Mouse (Mus musculus): Measurements from ENCODE around the gene Clec4d. TPM values are rescaled to one million over a fixed set of nuclear protein-coding genes. Genes with fewer than 3 reads are reported as not detected.
"Not testable (repeated sequence)": the region's sequence is repeated elsewhere in the genome, so short reads cannot be mapped to it uniquely, and the experiment has no call there.

Clec4d gene
- polyA plus RNA-seq, 1 experiment from 2014 or later: 0.19 TPM

DNA sequence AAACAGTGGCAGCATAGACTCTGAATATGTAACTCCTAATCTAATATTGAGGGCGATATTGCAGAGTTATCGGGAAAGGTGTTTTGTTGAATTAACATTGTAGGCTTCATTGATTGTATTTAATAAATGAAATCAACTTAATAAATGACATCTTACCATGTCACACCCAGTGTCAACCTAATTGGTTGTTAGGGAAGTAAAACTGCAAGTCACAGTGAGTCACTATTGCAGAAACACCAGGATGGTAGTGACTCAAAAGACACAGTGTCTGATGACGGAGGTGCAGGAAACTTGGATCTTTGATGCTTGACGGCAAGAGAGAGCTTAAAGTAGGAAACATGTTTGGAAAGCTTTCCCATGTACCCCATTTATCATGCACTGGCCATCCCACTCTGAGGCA, 3.9 kb downstream of the Clec4d start:
- WGBS: 88% methylated on average over 4 of the region's 4 CpGs
- no peaks in the 10 kb centered on the region for H3K36me3 ChIP-seq
- H3K4me2 ChIP-seq (replicated peaks): no peak overlapping the region
- no peak overlapping the region for H3K27ac ChIP-seq
- H3K9ac ChIP-seq: no peak overlapping the region
- no peaks in the 10 kb centered on the region for H3K27me3 ChIP-seq
- no peaks in the 10 kb centered on the region; the same call in 1 of the 2 replicates for H3K9me3 ChIP-seq
- H3K4me1 ChIP-seq: no peaks in the 10 kb centered on the region
- H3K4me3 ChIP-seq: no peak overlapping the region
- no peak for ATAC-seq (ENCODE audit: low FRiP score, low read depth)

DNA sequence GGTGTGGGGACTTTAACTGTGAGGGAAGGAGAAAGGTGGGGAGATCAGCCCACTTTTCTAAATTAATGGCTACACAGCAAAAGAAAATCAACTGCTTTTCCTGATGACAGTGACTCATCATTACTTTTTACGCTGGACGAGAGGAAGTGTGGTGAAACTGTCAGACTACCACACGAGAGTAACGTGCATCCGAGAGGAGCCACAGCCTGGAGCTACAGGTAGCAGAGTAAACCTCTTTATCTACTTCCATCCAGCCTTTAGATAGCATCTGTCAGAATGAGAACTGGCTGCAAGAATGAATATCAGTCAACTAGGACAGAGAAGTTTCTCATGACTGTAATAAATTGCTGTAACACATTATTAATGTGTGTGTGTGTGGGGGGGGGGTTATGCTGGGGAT, 5.0 kb downstream of the Clec4d start:
- Histone ChIP-seq H3K9ac (no peak overlapping the region), H3K27me3 (no peaks in the 10 kb centered on the region), H3K9me3 (no peaks in the 10 kb centered on the region; the same call in 1 of the 2 replicates), H3K4me2 (replicated peaks) (no peak overlapping the region), H3K4me1 (no peaks in the 10 kb centered on the region), H3K36me3 (no peaks in the 10 kb centered on the region), H3K27ac (no peak overlapping the region), H3K4me3 (no peak overlapping the region)
- no peak for ATAC-seq (ENCODE audit: low FRiP score, low read depth)
- WGBS: 85% methylated on average over 5 of the region's 5 CpGs

DNA sequence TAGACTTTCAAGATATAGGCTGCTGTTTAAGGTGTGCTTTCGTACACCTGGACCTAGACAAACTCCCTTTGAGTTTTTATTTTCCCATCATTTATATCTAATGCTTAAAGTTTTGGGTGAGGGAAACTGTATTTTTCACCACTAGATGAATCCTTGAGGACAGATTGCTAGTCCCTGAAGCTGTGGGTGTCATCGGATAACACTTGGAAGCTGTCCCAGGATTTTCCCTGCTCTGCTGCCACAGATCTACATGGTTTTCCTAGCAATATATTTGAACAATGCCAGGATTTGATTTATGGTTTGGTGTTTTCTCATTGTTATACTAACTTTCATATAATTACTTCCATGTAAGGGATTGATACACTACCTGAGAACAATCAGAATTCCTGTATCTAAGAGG, 17.5 kb downstream of the Clec4d start:
- no peak overlapping the region for H3K4me3 ChIP-seq
- H3K27me3 ChIP-seq: no peaks in the 10 kb centered on the region
- no peak for ATAC-seq (ENCODE audit: low FRiP score, low read depth)
- H3K9ac ChIP-seq: no peak overlapping the region
- no peaks in the 10 kb centered on the region for H3K36me3 ChIP-seq
- H3K4me1 ChIP-seq: no peaks in the 10 kb centered on the region
- H3K27ac ChIP-seq: no peak overlapping the region
- H3K4me2 ChIP-seq (replicated peaks): no peak overlapping the region
- whole genome bisulfite sequencing: 86% methylated on average over 2 of the region's 2 CpGs
- H3K9me3 ChIP-seq: no peaks in the 10 kb centered on the region

DNA sequence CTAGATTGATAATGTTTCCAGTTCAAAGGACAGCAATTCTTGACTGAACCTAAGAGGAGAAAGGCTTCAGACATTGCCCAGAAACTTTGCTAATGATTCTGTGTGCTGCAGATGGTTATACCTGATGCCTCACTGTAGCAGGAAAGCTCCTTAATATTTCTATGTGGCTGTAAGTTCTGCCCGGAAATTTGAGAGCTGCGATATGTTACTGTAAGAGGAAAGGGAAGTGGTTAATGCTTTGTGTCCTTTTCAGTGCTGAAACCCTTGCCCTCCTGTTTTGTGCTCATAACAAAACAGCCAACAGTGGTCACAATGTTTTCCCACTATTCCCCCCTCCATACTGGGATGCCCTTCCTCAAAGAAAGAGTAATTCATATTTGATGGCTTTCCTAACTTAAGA, 24.4 kb downstream of the Clec4d start:
- Histone ChIP-seq H3K36me3 (no peaks in the 10 kb centered on the region), H3K4me2 (replicated peaks) (no peak overlapping the region), H3K9me3 (0 out of 2 replicates have a peak, but pooled peaks cover 6% of the 10 kb centered on the region), H3K4me3 (no peak overlapping the region), H3K27me3 (no peaks in the 10 kb centered on the region), H3K4me1 (no peaks in the 10 kb centered on the region), H3K9ac (no peak overlapping the region), H3K27ac (no peak overlapping the region)
- no peak for ATAC-seq (ENCODE audit: low FRiP score, low read depth)
- 92% methylated on average over 2 of the region's 2 CpGs for WGBS

DNA sequence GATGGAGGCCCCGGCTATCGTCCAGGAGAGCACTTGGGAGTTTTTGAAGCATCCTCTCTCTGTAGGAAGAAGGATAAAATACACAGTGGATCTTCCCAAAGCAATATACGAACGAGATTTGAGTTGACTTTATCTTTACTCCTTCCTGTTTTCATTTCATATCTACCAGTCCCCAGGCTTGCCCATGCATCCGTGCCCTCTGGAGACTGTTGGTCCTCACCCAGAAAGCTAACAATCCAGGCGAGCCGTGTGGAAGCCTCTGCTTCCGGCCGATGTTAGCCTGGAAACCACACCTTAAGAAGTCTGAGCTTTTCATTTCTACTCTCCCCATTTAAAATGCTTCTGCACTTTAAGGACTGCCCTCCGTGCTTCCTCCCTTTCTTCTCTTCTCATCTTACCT, 27.0 kb downstream of the Clec4d start:
- H3K4me3 ChIP-seq: no peak overlapping the region
- no peaks in the 10 kb centered on the region for H3K36me3 ChIP-seq
- H3K9ac ChIP-seq: no peak overlapping the region
- no peak for ATAC-seq (ENCODE audit: low FRiP score, low read depth)
- no peak overlapping the region for H3K27ac ChIP-seq
- 83% methylated on average over 10 of the region's 10 CpGs for WGBS
- no peak overlapping the region for H3K4me2 ChIP-seq (replicated peaks)
- no peaks in the 10 kb centered on the region for H3K4me1 ChIP-seq
- no peaks in the 10 kb centered on the region for H3K27me3 ChIP-seq
- H3K9me3 ChIP-seq: 0 out of 2 replicates have a peak, but pooled peaks cover 6% of the 10 kb centered on the region

DNA sequence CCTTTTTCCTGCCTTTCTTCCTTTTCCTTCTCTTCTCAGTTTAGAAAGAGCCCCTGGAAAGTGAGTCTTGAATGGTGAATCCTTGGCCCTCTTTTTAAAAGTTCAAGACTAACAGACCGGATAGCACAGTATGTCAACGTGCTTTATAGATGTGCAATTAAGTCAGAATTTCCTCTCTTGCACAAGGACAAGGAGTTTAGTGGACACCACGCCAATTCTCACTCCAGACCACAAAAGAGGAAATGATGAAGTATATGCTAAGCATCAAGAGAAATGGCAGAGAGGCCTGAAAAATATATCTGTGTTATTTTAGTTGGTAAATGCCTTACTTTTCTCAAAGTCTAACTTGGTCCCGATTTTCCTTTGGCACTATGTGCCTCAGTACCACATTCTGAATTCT, 27.8 kb downstream of the Clec4d start, which contains the start of gene Clec4e:
Clec4e (minus strand) TSS at position 118 of the 400 bp plus-strand sequence.
- no peak for ATAC-seq (ENCODE audit: low FRiP score, low read depth)
- no peak within 1 kb of the TSS for H3K4me3 ChIP-seq
- H3K4me2 ChIP-seq (replicated peaks): no peak within 1 kb of the TSS
- no peaks in the 10 kb centered on the region for H3K27me3 ChIP-seq
- no peaks in the 10 kb centered on the region for H3K36me3 ChIP-seq
- WGBS: 77% methylated on average over 4 of the region's 4 CpGs
- 0 out of 2 replicates have a peak, but pooled peaks cover 6% of the 10 kb centered on the region for H3K9me3 ChIP-seq
- no peak within 1 kb of the TSS for H3K27ac ChIP-seq
- H3K9ac ChIP-seq: no peak within 1 kb of the TSS
- H3K4me1 ChIP-seq: no peaks in the 10 kb centered on the region

DNA sequence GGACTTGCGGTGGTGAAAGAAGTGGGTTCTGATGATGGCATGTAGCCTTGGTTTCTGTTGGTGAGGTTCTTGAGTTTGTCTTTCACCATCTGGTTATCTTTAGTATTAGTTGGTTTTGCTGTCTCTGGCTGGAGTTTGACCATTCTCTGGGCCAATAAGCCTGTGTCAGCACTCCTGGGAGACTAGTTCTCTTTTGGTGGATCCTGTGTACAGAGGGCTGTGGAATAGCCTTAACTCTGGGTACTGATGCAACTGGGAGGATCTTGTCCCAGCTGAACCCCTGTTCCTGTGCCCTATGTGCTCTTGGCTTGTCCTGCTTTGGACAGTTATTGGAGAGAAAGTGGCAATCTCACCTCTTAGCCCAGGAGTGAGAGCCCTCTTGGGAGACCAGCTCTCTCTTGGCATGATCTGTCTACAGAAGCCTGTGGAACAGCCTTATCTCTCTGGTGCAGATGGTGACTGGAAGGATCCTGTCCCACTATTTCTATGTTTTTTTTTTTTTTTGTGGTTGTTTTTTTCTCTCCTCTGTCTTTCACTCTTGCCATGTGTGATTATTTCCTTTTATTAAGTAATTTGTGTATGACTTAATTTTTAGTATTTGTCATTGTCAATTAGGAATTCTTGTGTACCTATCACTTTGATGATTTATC, 31.0 kb downstream of the Clec4d start:
- ATAC-seq (ENCODE audit: low FRiP score, low read depth): no peak
- H3K27me3 ChIP-seq: no peaks in the 10 kb centered on the region
- H3K4me3 ChIP-seq: no peak overlapping the region
- 0 out of 2 replicates have a peak, but pooled peaks cover 3% of the 10 kb centered on the region for H3K9me3 ChIP-seq
- no peak overlapping the region for H3K27ac ChIP-seq
- no peaks in the 10 kb centered on the region for H3K4me1 ChIP-seq
- 91% methylated on average over 1 of the region's 1 CpGs for WGBS
- no peak overlapping the region for H3K4me2 ChIP-seq (replicated peaks)
- H3K9ac ChIP-seq: no peak overlapping the region
- no peaks in the 10 kb centered on the region for H3K36me3 ChIP-seq

DNA sequence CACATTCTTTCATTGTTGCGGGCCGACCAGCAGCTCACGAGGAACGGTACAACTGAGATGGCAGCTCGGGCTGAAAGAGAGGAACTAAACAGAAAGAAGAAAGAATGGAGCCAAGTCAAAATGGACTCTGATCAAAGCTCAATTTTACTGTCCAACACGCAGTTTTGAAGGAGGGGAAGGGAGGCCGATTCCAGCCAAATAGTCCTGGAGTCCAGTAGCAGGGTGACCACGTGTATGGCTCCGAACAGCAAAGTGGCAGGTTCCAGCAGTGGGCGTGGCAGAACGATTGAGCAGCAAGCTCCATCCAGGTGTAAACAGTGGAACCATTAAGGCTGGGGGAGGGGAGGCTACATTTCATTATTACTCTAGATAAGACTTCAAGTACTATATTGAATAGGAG, 31.6 kb downstream of the Clec4d start:
- ATAC-seq (ENCODE audit: low FRiP score, low read depth); H3K9ac ChIP-seq: not testable (repeated sequence)
- WGBS: 88% methylated on average over 11 of the region's 11 CpGs

DNA sequence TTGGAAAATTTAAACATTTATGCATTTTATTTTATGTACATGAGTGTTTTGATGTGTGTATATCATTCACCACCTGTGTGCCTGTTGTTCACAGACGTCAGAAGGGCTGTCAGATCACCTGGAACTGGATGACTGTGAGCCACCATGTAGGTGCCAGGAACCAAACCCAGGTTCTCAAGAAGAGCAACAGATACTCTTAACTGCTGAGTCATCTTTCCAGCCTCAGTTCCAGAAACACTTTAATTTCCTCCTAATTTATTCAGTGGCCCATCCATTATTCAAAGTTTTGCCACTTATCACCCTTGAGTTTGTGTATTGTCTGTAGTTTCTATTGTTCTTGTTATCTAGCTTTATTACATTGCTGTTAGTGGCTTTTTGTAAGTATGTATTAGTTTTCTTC, 34.8 kb downstream of the Clec4d start:
- Histone ChIP-seq H3K4me1 (no peaks in the 10 kb centered on the region), H3K27ac (no peak overlapping the region), H3K4me3 (no peak overlapping the region), H3K9ac (no peak overlapping the region), H3K4me2 (replicated peaks) (no peak overlapping the region), H3K36me3 (no peaks in the 10 kb centered on the region), H3K27me3 (no peaks in the 10 kb centered on the region), H3K9me3 (peaks cover 3% of the 10 kb centered on the region; the same call in 1 of the 2 replicates)
- 56% methylated on average over 1 of the region's 1 CpGs for WGBS
- no peak for ATAC-seq (ENCODE audit: low FRiP score, low read depth)

More for the DNA sequence above, 31.6 kb downstream of the Clec4d start:
- not testable (repeated sequence) for H3K27me3 ChIP-seq; H3K27ac ChIP-seq; H3K9me3 ChIP-seq; H3K4me2 ChIP-seq (replicated peaks); H3K4me1 ChIP-seq; H3K36me3 ChIP-seq; H3K4me3 ChIP-seq

DNA sequence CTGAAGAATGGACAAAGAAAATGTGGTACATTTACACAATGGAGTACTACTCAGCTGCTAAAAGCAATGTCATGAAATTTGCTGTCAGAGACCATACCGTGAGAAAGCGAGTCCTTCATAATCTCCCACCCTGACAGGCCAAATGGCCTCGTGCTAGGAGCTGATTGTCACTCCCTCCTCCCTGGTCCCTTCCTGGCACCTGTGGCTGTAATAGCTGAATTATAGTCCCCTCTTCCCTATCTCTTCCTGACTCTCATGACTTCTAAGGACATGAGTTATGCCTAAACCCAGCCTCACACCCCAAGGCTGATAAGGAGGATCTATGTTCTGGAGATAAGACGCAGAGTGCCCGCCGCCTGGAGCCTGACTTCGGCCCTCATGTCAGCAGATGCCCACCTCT, 44.4 kb downstream of the Clec4d start:
- not testable (repeated sequence) for ATAC-seq (ENCODE audit: low FRiP score, low read depth); H3K27me3 ChIP-seq; H3K9ac ChIP-seq; H3K4me1 ChIP-seq; H3K27ac ChIP-seq; H3K36me3 ChIP-seq; H3K4me3 ChIP-seq; H3K9me3 ChIP-seq; H3K4me2 ChIP-seq (replicated peaks)
- WGBS: 78% methylated on average over 7 of the region's 7 CpGs

DNA sequence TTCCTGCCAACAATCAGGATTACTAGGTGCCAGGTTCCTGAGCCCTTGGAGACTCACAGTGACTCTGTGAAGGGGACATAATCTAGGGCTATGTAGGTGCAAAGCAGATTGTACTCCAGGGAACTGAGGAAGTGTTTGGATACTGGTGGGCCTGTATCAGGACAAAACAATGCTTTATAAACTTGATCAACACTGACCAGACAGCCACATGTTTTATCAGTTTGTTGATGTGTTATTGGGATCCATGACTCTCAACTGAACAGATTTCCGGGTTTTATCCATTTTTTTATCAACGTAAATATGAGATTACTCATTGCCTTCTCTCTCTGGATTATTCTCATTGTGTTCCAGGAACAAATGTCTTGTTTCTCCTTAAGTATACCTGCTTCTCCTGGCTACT, 46.1 kb downstream of the Clec4d start, which contains the start of gene Vmn2r19:
Vmn2r19 (plus strand) TSS at position 301 of the 400 bp plus-strand sequence.
- Histone ChIP-seq H3K9ac (no peak within 1 kb of the TSS), H3K4me3 (no peak within 1 kb of the TSS), H3K9me3 (no peaks in the 10 kb centered on the region), H3K27ac (no peak within 1 kb of the TSS), H3K4me2 (replicated peaks) (no peak within 1 kb of the TSS), H3K27me3 (no peaks in the 10 kb centered on the region), H3K4me1 (no peaks in the 10 kb centered on the region), H3K36me3 (no peaks in the 10 kb centered on the region)
- WGBS: 82% methylated on average over 2 of the region's 2 CpGs
- no peak for ATAC-seq (ENCODE audit: low FRiP score, low read depth)

Measured in limb, embryonic 13.5 days (tissue).